Mouse (Mus musculus) midbrain, embryonic 14.5 days (tissue): Measurements from ENCODE around the gene Olfr850. TPM values are rescaled to one million over a fixed set of nuclear protein-coding genes. Genes with fewer than 3 reads are reported as not detected.

Source experiments
- ATAC-seq: fragments of 200-750 bp; cut with Nextera tagmentation; 2 replicates; pipeline ENCODE4 v1.8.0; 2017; ENCODE audit warnings: moderate number of reproducible peaks, moderate library complexity; ENCODE audit not compliant: low FRiP score, low TSS enrichment
- DNase-seq: peaks from one replicate; pipeline ENCODE4 v3.0.0-alpha.2; 2015
- H3K27ac ChIP-seq: fragments of 300-500 bp; sonication (generic); replicated peaks from 2 replicates; pipeline ENCODE4 v1.5.1; 2014; ENCODE audit warnings: mild to moderate bottlenecking, low read depth, low read length, moderate library complexity
- H3K27me3 ChIP-seq: fragments of 300-500 bp; sonication (generic); 2 replicates; pipeline ENCODE4 v1.6.1; 2014; ENCODE audit warnings: low read length, control low read depth, mixed read lengths; ENCODE audit not compliant: control insufficient read depth, insufficient read depth
- H3K36me3 ChIP-seq: fragments of 300-500 bp; sonication (generic); 2 replicates; pipeline ENCODE4 v1.6.1; 2014; ENCODE audit warnings: low read length, control low read depth; ENCODE audit not compliant: control insufficient read depth, insufficient read depth
- H3K4me1 ChIP-seq: fragments of 300-500 bp; sonication (generic); 2 replicates; pipeline ENCODE4 v1.6.1; 2014; ENCODE audit warnings: mild to moderate bottlenecking, antibody characterized with exemption, low read length, control low read depth; ENCODE audit not compliant: control insufficient read depth, insufficient read depth
- H3K4me2 ChIP-seq: fragments of 300-500 bp; sonication (generic); 2 replicates; pipeline ENCODE4 v1.6.1; 2014; ENCODE audit warnings: mild to moderate bottlenecking, low read length, moderate library complexity
- H3K4me3 ChIP-seq: fragments of 300-500 bp; sonication (generic); replicated peaks from 2 replicates; pipeline ENCODE4 v1.5.1; 2014; ENCODE audit warnings: low read depth, low read length
- H3K9ac ChIP-seq: fragments of 300-500 bp; sonication (generic); replicated peaks from 2 replicates; pipeline ENCODE4 v1.6.1; 2014; ENCODE audit warnings: mild to moderate bottlenecking, low read length, moderate library complexity
- H3K9me3 ChIP-seq: fragments of 300-500 bp; sonication (generic); 2 replicates; pipeline ENCODE4 v1.6.1; 2016; ENCODE audit warnings: low read length, control low read depth, mixed read lengths; ENCODE audit not compliant: control insufficient read depth
- WGBS: fragments of 180-500 bp; shearing (Covaris S2); extraction: QIAGEN DNeasy Blood & Tissue Kit; methylation state at CpG from one replicate; pipeline ENCODE4 v1.1.7; 2014; 5-methylcytosine and 5-hydroxymethylcytosine counted together
- polyA plus RNA-seq: library from polyadenylated mRNA; unstranded; fragments of >200 nt; fragmentation: Nextera tagmentation; extraction: Ambion mirVana; gene quantifications from 2 replicates; pipeline ENCODE4 v1.2.1, GENCODE M21; 2014

Gene Olfr850
- not detected in 2 replicates for polyA plus RNA-seq

- H3K27me3 ChIP-seq, result no peaks in the 10 kb centered on the region
- H3K27ac ChIP-seq, result no peak within 1 kb of the TSS
- H3K4me3 ChIP-seq, result no peak within 1 kb of the TSS
- H3K4me2 ChIP-seq, result no peak within 1 kb of the TSS
- H3K9ac ChIP-seq, result no peak within 1 kb of the TSS
- H3K9me3 ChIP-seq, result peaks cover 7% of the 10 kb centered on the region
- H3K36me3 ChIP-seq, result no peaks in the 10 kb centered on the region
- ATAC-seq (no peak), DNase-seq (no peak)
- H3K4me1 ChIP-seq, result no peaks in the 10 kb centered on the region
These were observed at the start of gene Olfr850 for GRCm38 (mm10) chr9:19478148-19478547. Olfr850 (minus strand) TSS chr9:19478248.

DNA sequence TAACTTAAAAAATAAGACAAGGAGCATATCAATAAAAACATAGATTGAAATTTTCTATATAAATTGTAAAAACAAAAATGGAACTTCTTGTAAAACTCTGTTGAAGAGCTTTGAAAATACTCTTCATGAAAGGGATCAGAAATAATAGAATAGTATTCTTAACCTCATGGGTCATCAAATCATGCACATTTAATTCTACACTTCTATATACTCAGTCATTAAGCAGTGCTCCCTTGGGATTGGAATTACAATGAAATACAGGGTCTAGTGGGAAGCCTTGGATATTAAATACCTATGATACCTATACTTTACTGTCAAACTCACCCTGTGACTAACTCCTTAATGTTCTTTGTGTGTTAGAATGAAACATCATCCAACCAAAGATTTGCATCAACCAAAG, 14.9 kb upstream of the Olfr850 start, which contains the start of gene Olfr851:
Olfr851 (plus strand) TSS at position 301 of the 400 bp plus-strand sequence.
- ATAC-seq, result no peak
- Histone ChIP-seq H3K4me1 (no peaks in the 10 kb centered on the region), H3K36me3 (no peaks in the 10 kb centered on the region), H3K9me3 (peaks cover 23% of the 10 kb centered on the region), H3K9ac (no peak within 1 kb of the TSS), H3K27me3 (no peaks in the 10 kb centered on the region), H3K27ac (no peak within 1 kb of the TSS), H3K4me2 (no peak within 1 kb of the TSS), H3K4me3 (no peak within 1 kb of the TSS)
- no peak for DNase-seq

DNA sequence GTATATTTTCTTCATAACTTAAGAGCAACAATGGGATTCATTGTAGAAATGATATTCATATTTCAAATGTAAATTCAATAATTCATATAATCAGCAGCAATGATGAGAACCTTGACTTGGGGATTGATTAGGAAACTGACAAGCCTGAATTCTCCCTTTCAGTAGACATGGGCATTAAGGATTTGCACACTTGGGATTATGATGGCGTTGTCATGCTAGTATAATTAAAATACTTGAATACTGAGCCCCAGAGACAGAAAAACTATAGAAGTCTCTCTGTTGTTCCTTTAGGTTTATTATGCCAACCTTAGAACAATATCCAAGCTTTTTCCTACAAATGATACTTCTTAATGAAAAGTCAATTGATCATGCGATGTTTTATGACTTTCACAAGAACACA, 38.1 kb downstream of the Olfr850 start, which contains the start of gene Olfr849:
Olfr849 (plus strand) TSS at position 301 of the 400 bp plus-strand sequence.
- H3K4me3 ChIP-seq, result no peak within 1 kb of the TSS
- no peaks in the 10 kb centered on the region for H3K36me3 ChIP-seq
- no peaks in the 10 kb centered on the region for H3K4me1 ChIP-seq
- H3K27ac ChIP-seq, result no peak within 1 kb of the TSS
- no peak within 1 kb of the TSS for H3K4me2 ChIP-seq
- DNase-seq (no peak), ATAC-seq (no peak)
- no peaks in the 10 kb centered on the region for H3K27me3 ChIP-seq
- H3K9me3 ChIP-seq, result peaks cover 33% of the 10 kb centered on the region
- WGBS, result 84% methylated on average over 2 of the region's 2 CpGs
- no peak within 1 kb of the TSS for H3K9ac ChIP-seq

Other genes with a start within 250 kb of the Olfr850 start
- gene Olfr843, start 226.3 kb downstream of the Olfr850 start, polyA plus RNA-seq, result not detected in 2 replicates
- gene Olfr844, start 161.9 kb downstream of the Olfr850 start, polyA plus RNA-seq, result not detected in 2 replicates
- not detected in 2 replicates for gene Olfr845, start 141.8 kb downstream of the Olfr850 start, polyA plus RNA-seq
- gene Olfr846, start 114.2 kb downstream of the Olfr850 start, polyA plus RNA-seq, result not detected in 2 replicates
- not detected in 2 replicates for gene Olfr847, start 99.6 kb downstream of the Olfr850 start, polyA plus RNA-seq
- not detected in 2 replicates for gene Olfr849, start 38.0 kb downstream of the Olfr850 start, polyA plus RNA-seq
- gene Olfr851, start 15.0 kb upstream of the Olfr850 start, polyA plus RNA-seq, result not detected in 2 replicates
- gene Olfr853, start 62.8 kb upstream of the Olfr850 start, polyA plus RNA-seq, result not detected in 2 replicates
- gene Olfr854, start 89.1 kb upstream of the Olfr850 start, polyA plus RNA-seq, result not detected in 2 replicates
- gene Olfr855, start 104.4 kb upstream of the Olfr850 start, polyA plus RNA-seq, result not detected in 2 replicates
- 29.4 and 46.5 TPM in 2 replicates for gene Zfp317, start 143.9 kb upstream of the Olfr850 start, polyA plus RNA-seq
- not detected in 2 replicates for gene Olfr857, start 231.2 kb upstream of the Olfr850 start, polyA plus RNA-seq